Mouse (Mus musculus): ENCODE results near the gene Rad51b. TPM values are rescaled to one million over a fixed set of nuclear protein-coding genes. Genes with fewer than 3 reads are reported as not detected.

The Rad51b gene
- total and polyA plus RNA-seq, 3 experiments = 1.6 to 45.5 (median 22.0) TPM

DNA sequence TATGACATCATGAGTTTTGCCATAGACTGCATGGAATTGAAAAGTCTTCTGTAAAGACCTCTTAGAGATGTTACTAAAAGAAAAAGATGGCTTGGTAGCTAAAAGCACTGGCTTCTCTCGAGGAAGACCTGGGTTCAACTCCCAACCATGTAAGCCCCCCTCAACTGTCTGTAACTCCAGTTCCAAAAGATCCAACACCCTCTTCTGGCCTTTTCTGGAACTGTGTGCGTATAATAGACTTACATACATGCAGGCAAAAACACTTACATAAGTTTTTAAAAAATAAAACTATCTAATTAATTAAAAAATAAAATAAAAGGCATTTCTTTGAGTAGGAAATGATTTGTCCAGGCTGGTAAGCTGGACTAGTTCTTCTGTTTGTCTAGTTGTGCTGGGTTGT lies 387.3 kb downstream of the Rad51b start:
- Histone ChIP-seq H3K36me3 (replicated peaks) (peaks cover under 1% of the 10 kb centered on the region), H3K4me3 (ENCODE audit: low read depth, low read length) (no peak overlapping the region), H3K9me3 (replicated peaks) (no peaks in the 10 kb centered on the region), H3K4me1 (ENCODE audit: insufficient read depth, low read depth, low read length) (peaks cover 16% of the 10 kb centered on the region), H3K27me3 (ENCODE audit: insufficient read depth, low read length) (no peaks in the 10 kb centered on the region)
- no peak for DNase-seq (ENCODE audit: low spot score)
- TF ChIP-seq GATA2 (IDR thresholded peaks at IDR 0.05; ENCODE audit: borderline replicate concordance, low read depth, low read length) (no peak), CTCF (IDR thresholded peaks at IDR 0.05; ENCODE audit: low read depth, low read length) (no peak), POLR2AphosphoS5 (IDR thresholded peaks at IDR 0.05; ENCODE audit: insufficient replicate concordance, low read depth, low read length) (no peak), GATA1 (IDR thresholded peaks at IDR 0.05; ENCODE audit: borderline replicate concordance, low read length) (no peak), TAL1 (conservative IDR thresholded peaks at IDR 0.05; ENCODE audit: low read depth, low read length) (no peak)
- no peak for ATAC-seq (ENCODE audit: extremely low read depth, insufficient number of reproducible peaks, low FRiP score, poor library complexity, severe bottlenecking)

DNA sequence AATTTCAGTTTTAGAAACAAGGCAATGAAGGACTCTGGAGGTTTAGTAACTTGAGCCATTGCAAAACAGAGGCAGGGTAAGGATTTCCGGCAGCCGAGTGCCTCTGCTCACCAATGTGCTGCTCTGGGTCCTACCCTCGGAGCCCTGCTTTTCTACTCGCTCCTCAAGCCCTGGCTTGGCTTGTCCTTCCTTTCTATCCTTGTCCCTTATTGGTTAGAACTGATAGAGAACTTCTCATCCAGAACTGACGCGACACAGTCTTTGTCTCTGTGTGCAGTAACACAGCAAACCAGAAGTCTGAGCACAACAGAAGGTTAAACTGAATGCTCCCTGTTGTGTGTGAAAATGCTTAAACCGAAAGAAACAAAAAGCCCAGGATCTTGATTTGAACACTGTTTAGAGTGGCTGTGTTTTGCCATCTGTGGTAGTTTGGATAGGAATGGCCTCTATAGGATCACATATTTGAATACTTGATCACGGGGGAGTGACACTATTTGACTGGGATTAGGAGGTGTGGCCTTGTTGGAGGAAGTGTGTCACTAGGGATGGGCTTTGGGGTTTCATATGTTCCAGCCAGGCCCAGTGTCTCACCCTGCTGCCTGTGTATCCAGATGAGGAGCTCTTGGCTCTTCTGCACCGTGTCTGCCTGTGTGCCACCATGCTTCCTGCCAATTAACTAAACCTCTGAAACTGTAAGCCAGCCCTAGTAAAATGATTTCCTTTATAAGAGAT lies 389.7 kb downstream of the Rad51b start:
- Histone ChIP-seq H3K4me3 (ENCODE audit: low read depth, low read length) (no peak overlapping the region), H3K4me1 (ENCODE audit: insufficient read depth, low read depth, low read length) (peaks cover 15% of the 10 kb centered on the region), H3K9me3 (replicated peaks) (no peaks in the 10 kb centered on the region), H3K27me3 (ENCODE audit: insufficient read depth, low read length) (no peaks in the 10 kb centered on the region), H3K36me3 (replicated peaks) (no peaks in the 10 kb centered on the region)
- no peak for DNase-seq (ENCODE audit: low spot score)
- no peak for ATAC-seq (ENCODE audit: extremely low read depth, insufficient number of reproducible peaks, low FRiP score, poor library complexity, severe bottlenecking)
- TF ChIP-seq POLR2AphosphoS5 (IDR thresholded peaks at IDR 0.05; ENCODE audit: insufficient replicate concordance, low read depth, low read length) (no peak), GATA2 (IDR thresholded peaks at IDR 0.05; ENCODE audit: borderline replicate concordance, low read depth, low read length) (no peak), TAL1 (conservative IDR thresholded peaks at IDR 0.05; ENCODE audit: low read depth, low read length) (no peak), GATA1 (IDR thresholded peaks at IDR 0.05; ENCODE audit: borderline replicate concordance, low read length) (no peak), CTCF (IDR thresholded peaks at IDR 0.05; ENCODE audit: low read depth, low read length) (no peak)

DNA sequence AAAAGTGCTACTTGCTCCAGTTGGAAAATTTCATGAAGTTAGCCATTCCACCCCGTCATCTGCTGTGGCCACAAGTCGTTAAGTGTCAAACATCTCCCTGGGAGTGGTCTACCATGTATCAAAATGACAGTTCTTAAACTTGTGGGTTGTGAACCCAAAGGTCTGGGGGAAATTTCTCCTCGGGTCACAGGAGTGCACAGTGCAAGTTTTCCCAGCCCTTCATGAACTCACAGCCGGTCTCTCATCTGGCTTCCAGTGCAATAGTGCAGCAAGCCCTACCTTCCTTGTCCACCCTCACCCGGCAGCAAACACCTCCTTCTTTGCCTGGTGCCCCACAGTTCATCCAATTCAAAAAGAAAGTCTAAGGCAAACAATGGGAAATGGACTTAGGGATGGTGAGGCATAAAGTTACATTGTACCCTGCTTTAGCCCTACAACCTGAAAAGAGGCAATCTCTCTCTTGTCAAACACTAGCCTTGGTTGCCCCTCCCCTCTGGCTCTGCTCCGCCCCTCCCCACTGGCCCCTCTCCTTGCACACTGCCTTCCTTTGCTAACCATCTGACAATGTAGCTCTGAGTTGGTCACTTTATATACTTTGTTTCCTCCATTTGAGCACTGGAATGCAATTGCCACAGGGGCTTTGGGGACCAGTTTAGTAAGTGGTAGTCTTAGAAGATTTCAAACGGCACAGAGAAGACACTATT lies 390.8 kb downstream of the Rad51b start:
- Histone ChIP-seq H3K9me3 (replicated peaks) (no peaks in the 10 kb centered on the region), H3K4me3 (ENCODE audit: low read depth, low read length) (no peak overlapping the region), H3K36me3 (replicated peaks) (no peaks in the 10 kb centered on the region), H3K4me1 (ENCODE audit: insufficient read depth, low read depth, low read length) (peaks cover 19% of the 10 kb centered on the region), H3K27me3 (ENCODE audit: insufficient read depth, low read length) (no peaks in the 10 kb centered on the region)
- ATAC-seq (ENCODE audit: extremely low read depth, insufficient number of reproducible peaks, low FRiP score, poor library complexity, severe bottlenecking) (no peak), DNase-seq (ENCODE audit: low spot score) (no peak)
- no peak for TF ChIP-seq GATA1 (IDR thresholded peaks at IDR 0.05; ENCODE audit: borderline replicate concordance, low read length)
- no peak for TF ChIP-seq CTCF (IDR thresholded peaks at IDR 0.05; ENCODE audit: low read depth, low read length)
- TF ChIP-seq POLR2AphosphoS5 (IDR thresholded peaks at IDR 0.05; ENCODE audit: insufficient replicate concordance, low read depth, low read length) = no peak
- TF ChIP-seq GATA2 (IDR thresholded peaks at IDR 0.05; ENCODE audit: borderline replicate concordance, low read depth, low read length) = no peak
- TF ChIP-seq TAL1 (conservative IDR thresholded peaks at IDR 0.05; ENCODE audit: low read depth, low read length) = no peak

DNA sequence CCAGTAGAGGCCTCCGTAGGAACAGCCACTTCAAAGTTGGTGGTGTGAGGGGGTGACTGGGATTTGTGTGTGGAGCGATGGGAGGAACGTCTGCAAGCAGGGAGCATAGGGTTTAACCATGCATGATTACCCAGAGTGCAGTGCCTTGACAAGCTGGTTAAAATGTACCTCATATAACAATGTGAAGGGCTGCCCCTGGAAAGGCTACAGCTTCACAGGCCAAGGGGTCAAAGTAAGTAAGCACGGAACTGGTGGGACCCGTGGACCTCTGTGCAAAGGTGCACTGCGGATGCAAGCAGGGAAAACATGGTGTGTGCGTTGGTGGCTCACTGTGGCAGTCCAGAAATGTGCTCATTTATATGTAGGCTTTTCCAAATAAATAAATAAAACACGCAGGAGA lies 392.2 kb downstream of the Rad51b start:
- Histone ChIP-seq H3K36me3 (replicated peaks) (no peaks in the 10 kb centered on the region), H3K4me1 (ENCODE audit: insufficient read depth, low read depth, low read length) (peaks cover 21% of the 10 kb centered on the region), H3K4me3 (ENCODE audit: low read depth, low read length) (no peak overlapping the region), H3K9me3 (replicated peaks) (no peaks in the 10 kb centered on the region), H3K27me3 (ENCODE audit: insufficient read depth, low read length) (no peaks in the 10 kb centered on the region)
- ATAC-seq (ENCODE audit: extremely low read depth, insufficient number of reproducible peaks, low FRiP score, poor library complexity, severe bottlenecking) (no peak), DNase-seq (ENCODE audit: low spot score) (no peak)
- TF ChIP-seq CTCF (IDR thresholded peaks at IDR 0.05; ENCODE audit: low read depth, low read length) (no peak), TAL1 (conservative IDR thresholded peaks at IDR 0.05; ENCODE audit: low read depth, low read length) (no peak), POLR2AphosphoS5 (IDR thresholded peaks at IDR 0.05; ENCODE audit: insufficient replicate concordance, low read depth, low read length) (no peak), GATA1 (IDR thresholded peaks at IDR 0.05; ENCODE audit: borderline replicate concordance, low read length) (no peak), GATA2 (IDR thresholded peaks at IDR 0.05; ENCODE audit: borderline replicate concordance, low read depth, low read length) (no peak)

DNA sequence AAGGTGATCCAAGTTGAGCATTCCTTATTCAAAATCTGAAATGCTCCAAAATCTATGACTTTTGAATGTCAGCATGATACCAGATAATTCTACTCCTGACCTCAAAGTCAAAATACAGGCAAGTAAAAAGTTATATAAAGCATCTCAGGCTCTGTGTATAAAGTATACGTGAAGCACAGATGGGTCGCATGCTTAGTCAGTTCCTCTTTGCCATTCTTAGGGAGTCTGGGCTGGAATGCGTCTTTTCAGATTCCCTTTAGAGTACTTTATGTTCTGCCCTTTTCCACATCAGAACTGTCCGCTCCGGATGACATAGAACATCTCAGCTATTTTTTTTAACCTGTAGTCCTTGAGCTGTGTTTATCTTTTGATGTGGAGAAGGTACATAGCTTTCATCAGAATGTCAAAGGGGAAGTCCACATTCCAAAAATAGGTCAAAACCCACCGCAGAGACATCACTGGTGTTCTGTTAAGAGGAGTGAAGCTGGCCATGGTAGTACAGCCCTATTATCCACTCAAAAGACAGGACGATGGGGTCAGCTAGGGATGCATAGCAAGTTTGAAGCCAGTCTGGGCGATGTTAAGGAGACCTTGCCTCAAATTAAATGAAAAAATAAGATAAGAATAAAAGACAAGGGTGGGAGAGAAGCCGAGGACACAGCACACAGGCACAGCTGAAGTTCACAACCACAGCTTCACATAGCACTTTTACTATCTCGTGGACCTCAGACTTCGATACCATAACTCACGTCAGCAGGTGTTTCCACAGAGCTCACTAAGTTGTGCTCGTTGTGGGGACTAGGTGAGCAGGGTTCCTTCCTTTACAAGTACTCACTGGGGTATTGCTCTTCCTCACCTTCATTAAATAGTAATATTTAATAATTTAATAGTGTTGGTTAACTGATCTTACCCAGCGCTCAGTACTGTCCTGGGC lies 395.1 kb downstream of the Rad51b start:
- H3K4me1 ChIP-seq (ENCODE audit: insufficient read depth, low read depth, low read length) = peaks cover 18% of the 10 kb centered on the region
- no peaks in the 10 kb centered on the region for H3K36me3 ChIP-seq (replicated peaks)
- no peak for TF ChIP-seq CTCF (IDR thresholded peaks at IDR 0.05; ENCODE audit: low read depth, low read length)
- TF ChIP-seq POLR2AphosphoS5 (IDR thresholded peaks at IDR 0.05; ENCODE audit: insufficient replicate concordance, low read depth, low read length) = no peak
- no peak for TF ChIP-seq TAL1 (conservative IDR thresholded peaks at IDR 0.05; ENCODE audit: low read depth, low read length)
- no peak for TF ChIP-seq GATA1 (IDR thresholded peaks at IDR 0.05; ENCODE audit: borderline replicate concordance, low read length)
- TF ChIP-seq GATA2 (IDR thresholded peaks at IDR 0.05; ENCODE audit: borderline replicate concordance, low read depth, low read length) = no peak
- no peaks in the 10 kb centered on the region for H3K27me3 ChIP-seq (ENCODE audit: insufficient read depth, low read length)
- H3K4me3 ChIP-seq (ENCODE audit: low read depth, low read length) = no peak overlapping the region
- ATAC-seq (ENCODE audit: extremely low read depth, insufficient number of reproducible peaks, low FRiP score, poor library complexity, severe bottlenecking) = no peak
- DNase-seq (ENCODE audit: low spot score) = no peak
- H3K9me3 ChIP-seq (replicated peaks) = no peaks in the 10 kb centered on the region
